Mouse (Mus musculus) central nervous system, embryonic 14 days (tissue): ENCODE results near the gene Pik3r3. TPM values are rescaled to one million over a fixed set of nuclear protein-coding genes. Genes with fewer than 3 reads are reported as not detected.

ENCODE experiments used
- polyA plus RNA-seq: library from polyadenylated mRNA; depleted of rRNA; stranded (reverse); fragments of >200 nt; gene quantifications from 2 replicates; pipeline ENCODE4 v1.2.3, GENCODE M21; 2012; rRNA removed

Pik3r3 gene
- polyA plus RNA-seq: 93.3 and 109 TPM in 2 replicates

GRCm38 (mm10) chr4:116221140-116221851 lies at the start of gene Pik3r3:
Gene Pik3r3, plus strand, starts transcription at chr4:116221618.

GRCm38 (mm10) chr4:116173072-116173471 lies 48.3 kb upstream of the Pik3r3 start, which contains the start of the genes 1700042G07Rik and Gm49337:
Gene 1700042G07Rik, plus strand, starts transcription at chr4:116173372.
Gene Gm49337, plus strand, starts transcription at chr4:116173384.

Other genes starting within 250 kb of the Pik3r3 start
- gene Faah, start 203.7 kb upstream of the Pik3r3 start, polyA plus RNA-seq: 12.3 and 14.6 TPM in 2 replicates
- gene Nsun4, start 167.7 kb upstream of the Pik3r3 start, polyA plus RNA-seq: 8.6 and 9.5 TPM in 2 replicates
- 512 and 551 TPM in 2 replicates for gene Uqcrh, start 146.5 kb upstream of the Pik3r3 start, polyA plus RNA-seq
- 41.6 and 43.3 TPM in 2 replicates for gene Lrrc41, start 146.3 kb upstream of the Pik3r3 start, polyA plus RNA-seq
- gene Rad54l, start 97.9 kb upstream of the Pik3r3 start, polyA plus RNA-seq: 12.4 and 17.1 TPM in 2 replicates
- gene Pomgnt1, start 97.8 kb upstream of the Pik3r3 start, polyA plus RNA-seq: 70.4 and 74.7 TPM in 2 replicates
- 1.0 and 1.2 TPM in 2 replicates for gene Lurap1, start 70.3 kb upstream of the Pik3r3 start, polyA plus RNA-seq
- gene Tspan1, start 54.0 kb upstream of the Pik3r3 start, polyA plus RNA-seq: 0.24 and 0.26 TPM in 2 replicates
- not detected in 2 replicates for gene 1700042G07Rik, start 48.2 kb upstream of the Pik3r3 start, polyA plus RNA-seq
- not detected in 2 replicates for gene Gm49337, start 48.2 kb upstream of the Pik3r3 start, polyA plus RNA-seq
- gene Mast2, start 242.6 kb downstream of the Pik3r3 start, polyA plus RNA-seq: 112 and 116 TPM in 2 replicates